Mouse (Mus musculus) retina, embryonic 14.5 days (tissue): ENCODE data around the gene Csf3.

Experiments
- DNase-seq: peaks from one replicate; pipeline ENCODE4 v3.0.0-alpha.2; 2015; ENCODE audit warnings: low spot score

Gene Csf3

DNA sequence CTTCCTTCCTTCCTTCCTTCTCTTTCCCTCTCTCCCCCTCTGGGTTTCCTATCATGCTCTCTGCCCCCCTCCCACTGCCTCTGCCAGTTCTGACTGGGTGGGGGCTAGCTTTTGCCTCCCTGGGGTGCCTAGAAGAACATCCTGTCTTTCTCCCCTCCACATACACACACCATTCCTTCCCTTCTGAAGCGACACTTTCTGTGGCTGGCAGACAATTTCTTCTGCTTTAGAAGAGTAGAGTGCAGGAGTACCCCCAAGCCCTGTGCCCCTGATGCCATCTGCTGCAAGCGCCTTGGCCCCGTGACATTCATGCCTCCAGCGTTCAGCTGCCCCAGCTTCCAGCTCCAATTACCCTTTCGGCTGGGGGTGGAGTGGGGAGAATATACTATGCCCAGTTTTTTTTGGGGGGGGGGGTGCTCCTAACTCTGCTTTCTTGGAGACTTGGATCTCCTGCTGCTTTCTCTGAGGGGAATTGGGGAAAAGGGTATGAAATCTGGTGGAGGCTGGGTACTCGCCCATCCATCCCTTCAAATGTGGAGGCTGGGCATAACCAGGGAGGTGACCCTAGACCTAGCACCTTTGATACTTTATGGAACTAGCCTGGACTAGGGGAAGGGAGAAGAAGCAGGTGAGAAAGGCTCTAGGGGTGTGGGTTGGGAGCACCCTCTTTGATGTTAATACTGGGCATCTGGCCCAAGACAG is 46.9 kb downstream of the Csf3 start:
- DNase-seq = no peak

DNA sequence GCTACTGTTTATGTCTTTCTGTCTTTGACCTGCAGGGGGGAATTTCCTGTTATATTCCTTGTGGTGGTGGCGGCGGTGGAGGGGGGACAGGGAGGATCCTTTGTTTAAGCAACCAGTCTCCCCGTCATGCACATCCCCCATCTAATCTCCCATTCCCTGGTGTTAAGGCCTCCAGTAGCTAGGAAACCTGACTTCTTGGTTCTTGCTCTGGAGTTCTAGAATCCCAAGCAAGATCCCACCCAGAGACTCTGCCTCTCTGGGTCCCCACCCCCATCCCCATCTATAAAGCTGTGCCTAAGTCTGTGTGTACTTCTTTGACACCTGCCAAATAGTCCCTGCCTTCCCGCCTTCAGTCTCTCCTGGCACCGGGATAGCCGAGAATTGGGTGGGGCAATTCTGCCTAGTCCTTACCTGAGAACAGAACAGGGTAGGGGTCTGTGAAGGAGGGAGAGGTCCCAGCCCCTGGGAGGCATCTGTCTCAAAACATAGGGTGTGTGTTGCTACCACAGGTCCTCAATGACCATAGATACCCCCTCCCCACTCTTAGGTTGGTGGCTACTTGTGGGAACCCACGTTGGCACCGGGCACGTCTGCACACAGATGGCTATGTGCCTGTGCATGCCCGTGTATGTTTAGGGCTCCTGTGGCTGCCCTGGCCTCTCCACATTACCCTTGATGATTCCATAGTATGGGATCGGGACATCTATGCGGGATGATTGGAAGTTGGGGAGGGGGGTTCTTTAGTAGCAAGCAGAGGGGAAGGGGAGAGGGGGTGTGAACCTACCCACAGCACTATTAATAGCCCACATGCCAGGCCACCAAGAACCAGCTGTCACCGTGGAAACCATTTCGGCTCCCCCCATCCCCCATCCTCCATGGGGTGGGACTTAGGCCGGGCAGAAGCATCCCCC is 47.7 kb downstream of the Csf3 start:
- DNase-seq = no peak

DNA sequence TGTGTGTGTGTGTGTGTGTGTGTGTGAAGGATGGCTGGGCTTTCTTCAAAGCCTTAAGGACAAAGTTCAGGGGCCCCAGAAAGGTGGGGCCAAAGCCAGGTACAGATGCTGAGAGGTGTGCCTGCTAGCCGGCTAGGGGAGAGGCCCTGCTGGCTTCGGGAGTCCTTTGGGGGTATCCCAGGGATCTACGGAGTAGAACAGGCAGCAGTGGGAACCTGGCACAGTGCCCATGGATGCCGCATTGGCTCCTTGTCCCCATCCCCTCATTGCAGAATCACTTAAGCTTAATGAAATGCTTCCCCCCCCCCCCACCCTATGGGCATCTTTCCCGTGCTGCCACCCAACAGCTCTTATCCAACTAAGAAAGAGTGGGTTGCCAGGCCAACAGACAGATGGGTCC is 48.7 kb downstream of the Csf3 start:
- DNase-seq = no peak

DNA sequence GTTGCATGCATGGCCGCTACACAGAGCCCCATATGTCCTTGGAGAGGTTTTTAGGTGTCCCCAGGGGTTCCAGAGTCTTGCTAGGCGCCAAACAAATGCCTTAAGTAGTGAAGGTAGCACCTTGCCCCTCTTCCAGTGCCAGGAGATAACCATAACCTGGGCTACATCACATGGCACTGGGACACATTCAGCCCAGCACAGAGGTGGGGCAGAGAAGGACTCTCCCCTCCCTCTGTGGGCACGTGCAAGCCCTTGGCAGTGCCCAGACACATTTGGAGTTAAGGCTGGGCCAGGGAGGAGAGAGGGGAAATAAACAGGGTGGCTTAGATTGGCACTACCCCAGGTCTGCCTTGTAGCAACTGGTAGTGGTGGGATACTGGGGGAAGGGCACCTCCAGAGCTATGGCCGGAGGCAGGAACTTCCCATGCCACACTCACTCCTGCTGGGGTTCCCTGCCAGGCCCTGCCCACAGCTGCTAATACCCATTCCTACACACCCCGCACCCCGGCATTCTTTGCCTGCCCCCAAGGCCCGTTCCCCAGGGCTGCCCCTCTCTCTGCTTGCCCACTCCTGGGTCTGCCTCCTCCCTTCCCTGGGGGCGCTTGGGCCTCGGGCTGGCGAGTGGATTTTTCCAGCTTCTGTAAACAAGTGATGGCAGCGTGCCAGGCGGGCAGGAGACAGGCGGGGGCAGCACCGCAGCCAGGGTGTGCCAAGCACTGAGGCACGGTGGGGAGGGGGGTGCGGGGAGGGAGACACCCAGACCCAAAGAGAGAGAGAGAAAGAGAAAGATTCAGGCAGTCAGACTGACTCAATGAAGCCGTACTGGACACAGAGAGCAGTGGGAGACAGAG is 49.5 kb downstream of the Csf3 start:
- peak; percentile 49 for DNase-seq

DNA sequence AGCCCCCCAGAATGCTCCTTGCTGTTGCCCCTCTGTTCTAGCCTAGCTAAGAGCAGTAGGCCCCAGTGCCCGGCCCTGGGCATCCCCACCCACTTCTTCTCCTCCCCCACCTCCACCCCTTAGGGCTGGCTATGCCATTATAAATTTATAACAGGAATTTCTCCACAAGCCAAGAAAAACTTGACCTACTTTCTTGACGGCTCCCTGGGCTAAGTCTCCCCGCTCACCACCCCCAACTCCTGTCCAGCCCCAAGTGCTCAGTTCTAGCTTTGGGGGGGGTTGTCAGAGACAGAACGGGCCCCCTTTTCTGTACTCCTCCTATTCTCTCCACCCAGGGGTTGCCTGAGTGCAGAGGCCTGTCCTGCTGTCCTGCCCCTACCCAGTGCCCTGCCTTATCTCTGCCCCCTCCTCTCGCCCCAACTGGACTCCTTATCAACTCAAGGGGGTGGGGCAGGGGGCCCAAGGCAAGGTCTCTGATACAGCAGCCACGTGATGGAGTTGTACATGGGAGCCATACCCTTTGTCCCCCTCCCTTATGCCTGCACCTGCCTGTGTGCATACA is 50.2 kb downstream of the Csf3 start:
- DNase-seq = peak; percentile 46

DNA sequence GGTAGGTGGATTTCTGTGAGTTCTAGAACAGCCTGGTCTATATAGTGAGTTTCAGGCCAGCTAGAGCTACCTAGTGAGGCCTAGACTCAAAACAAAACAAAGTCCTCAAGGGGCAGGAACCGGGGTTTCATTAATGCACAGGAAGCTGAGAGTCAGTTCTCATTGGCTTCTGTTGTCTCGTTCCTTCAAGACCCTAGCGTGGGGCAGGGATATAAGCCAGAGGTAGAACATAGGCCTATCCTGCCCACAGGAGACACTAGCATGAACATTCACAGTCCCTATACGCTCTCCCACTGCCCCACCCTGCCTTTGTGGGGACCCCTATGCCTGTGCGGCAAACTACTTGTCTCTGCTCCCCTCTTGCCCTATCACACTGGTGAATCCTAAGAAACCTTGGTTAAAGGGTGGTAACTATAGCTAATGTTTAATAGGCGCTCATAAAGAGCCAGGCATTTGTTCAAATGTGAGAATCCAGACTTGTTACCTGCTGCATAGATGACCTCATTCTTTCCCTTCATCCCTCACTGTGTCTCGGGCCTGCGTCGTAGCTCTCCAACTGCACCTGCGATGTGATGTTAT is 51.6 kb downstream of the Csf3 start:
- DNase-seq = no peak
